Mouse (Mus musculus) mouse embryonic stem cell (cell line): ENCODE measurements at regions not wholly inside any gene's neighbourhood (a gene's known extent, or its start where the extent isn't known, plus 50 kb on each side); places are given as distances from the start of the nearest gene placed in this dataset.

Experiments
- in situ Hi-C, 2 experiments: fragments of 300-500 bp; cut with MboI; formaldehyde crosslinking; loops; 1 replicate in 1 of 2; 3 replicates in 1 of 2; pipeline ENCODE4 v1.14.3; 2019 to 2020; ENCODE audit warnings: low sequenced_read_pairs in 2 of 2, low pct_unique_long_range_greater_than_20kb in 1 of 2, mixed read lengths in 1 of 2; ENCODE audit not compliant: unreplicated experiment in 1 of 2

- in situ Hi-C loops: no loop called here
Measured at GRCm38 (mm10) chr4:152900049-152900448, 422.4 kb upstream of the Kcnab2 start.

DNA sequence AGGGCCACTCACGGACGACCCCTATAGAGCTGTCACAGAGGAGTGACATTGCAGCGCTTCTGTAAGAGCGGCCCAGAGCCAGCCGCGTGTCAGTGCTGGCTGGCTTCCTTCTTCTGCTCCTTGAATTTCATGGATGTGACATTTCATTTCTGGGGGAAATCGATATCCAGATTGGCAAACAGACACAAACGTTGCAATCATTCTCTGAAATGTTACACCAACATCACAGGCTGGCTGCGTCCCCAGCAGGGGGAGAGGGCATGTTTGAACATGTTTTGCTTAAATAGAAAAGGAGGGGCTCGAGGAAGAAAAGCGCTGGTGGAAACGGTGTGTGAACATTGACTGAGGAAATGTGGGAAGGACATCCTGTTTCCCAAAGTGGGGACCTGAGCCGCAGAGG, 417.4 kb upstream of the Kcnab2 start:
- in situ Hi-C loops: no loop called here

DNA sequence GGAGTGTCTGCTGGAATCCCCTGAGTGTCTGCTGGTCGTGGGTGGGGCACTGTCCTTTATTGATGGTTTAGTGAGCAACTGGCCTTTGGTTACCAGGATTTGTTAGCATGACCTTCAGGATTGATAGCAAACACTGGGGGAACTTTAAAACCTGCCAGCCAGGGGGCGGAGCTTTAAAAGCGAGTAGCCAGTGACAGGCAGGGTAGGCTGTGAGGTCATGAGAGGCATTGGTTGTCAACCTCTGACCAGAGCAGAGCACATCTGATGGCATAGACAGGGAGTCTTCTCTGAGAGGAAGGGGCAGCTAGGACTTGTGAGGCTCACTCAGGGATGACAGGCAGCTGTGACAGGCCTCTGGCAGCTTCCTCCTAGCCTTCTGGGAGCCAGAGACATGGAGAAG, 415.3 kb upstream of the Kcnab2 start:
- in situ Hi-C loops: no loop called here

DNA sequence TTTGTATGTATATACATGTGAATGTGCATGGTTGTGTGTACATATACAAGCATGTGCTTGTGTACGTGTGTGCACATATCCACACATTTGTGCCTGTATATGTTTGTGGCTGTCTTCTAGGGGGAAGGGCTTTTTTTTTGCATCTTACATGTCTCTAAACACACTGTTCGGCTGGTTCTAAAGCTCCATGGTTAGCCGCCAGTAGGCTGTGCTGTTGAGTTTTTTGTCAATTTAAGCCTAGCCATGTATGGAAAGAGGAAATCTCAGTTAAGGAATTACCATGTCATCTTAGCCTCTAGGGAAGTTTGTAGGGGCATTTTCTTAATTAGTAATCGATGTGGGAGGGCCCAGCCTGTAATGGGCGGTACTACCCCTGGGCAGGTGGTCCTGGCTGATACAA, 411.5 kb upstream of the Kcnab2 start:
- in situ Hi-C loops: no loop called here

DNA sequence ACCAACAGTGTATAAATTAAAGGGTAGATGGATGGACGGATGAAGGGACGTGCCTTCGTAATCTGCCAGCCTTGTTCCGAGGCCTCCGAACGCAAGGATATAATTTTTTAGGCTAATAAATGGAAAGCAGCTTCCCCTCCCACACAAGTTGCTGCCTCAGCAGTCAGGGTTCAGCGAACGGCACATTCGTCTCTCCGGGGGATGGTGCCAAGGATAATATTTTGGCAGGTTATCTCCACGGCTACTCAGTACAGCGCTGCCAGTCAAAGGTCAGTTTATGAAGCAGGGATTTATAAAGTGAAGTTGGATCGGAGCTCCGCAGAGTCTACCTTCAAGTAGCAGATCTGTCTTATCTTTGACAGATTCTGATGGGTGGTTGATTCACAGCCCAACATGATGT, 410.6 kb upstream of the Kcnab2 start:
- in situ Hi-C loops: no loop called here

DNA sequence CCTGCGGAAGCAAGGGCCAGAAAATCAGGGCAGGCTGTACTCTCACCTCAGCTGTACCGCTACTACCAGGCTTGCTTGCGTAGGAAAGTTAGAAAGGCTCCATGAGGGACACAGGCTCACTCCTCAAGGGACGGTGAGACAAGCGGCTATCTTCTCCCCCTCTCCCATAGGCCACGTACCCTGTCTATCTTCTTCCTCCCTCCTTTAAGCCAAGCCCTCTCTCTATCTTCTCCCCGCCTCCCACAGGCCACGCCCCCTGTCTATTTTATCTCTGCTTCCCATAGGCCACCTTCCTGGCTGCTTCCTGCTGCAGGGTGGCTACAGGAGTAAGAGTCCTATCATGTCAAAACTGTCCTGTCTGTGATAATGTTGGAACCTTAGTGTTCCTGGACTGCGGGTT, 409.1 kb upstream of the Kcnab2 start:
- in situ Hi-C loops: no loop called here

DNA sequence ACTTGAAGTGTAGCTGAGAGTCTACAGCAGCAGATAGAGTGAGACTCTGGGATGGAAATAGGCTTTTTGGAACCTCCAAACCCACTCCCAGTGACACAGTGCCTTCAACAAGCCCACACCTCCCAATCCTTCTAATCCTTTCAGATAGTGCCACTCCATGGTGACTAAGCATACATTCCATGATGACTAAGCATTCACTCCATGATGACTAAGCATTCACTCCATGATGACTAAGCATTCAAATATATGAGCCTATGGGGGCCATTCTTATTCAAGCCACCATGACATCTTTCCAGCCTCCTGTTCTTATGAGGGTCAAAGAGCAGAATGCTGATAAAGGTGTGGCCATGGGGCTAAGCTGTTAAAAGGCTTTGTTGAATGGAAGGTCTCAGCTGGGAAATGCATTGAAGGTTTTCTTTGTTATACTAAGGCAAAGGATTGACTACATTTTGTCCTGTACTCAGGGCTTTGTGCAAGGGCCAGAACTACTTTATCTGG, 403.8 kb upstream of the Kcnab2 start:
- in situ Hi-C loops: no loop called here

GRCm38 (mm10) chr4:152880368-152880767, 402.7 kb upstream of the Kcnab2 start:
- in situ Hi-C loops: no loop called here

DNA sequence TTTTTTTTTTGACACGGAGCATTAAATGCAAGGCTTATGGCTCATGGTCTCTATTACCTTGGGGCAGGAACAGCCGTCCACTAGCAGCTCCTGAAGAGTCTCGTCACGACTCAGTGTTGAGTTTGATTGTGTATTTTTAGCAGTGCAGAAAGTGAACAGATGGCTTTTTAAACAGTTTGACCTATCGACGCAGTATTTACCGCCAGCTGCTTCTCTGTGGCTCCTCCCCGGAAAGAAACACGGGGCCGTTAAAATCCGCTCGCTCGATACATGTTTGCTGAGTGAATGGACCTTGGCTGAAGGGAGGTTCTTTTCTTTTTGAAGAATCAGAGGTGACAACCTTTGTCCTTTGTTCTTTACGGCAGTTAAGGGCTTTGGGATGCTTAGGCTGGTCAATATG, 401.3 kb upstream of the Kcnab2 start:
- in situ Hi-C loops: no loop called here

DNA sequence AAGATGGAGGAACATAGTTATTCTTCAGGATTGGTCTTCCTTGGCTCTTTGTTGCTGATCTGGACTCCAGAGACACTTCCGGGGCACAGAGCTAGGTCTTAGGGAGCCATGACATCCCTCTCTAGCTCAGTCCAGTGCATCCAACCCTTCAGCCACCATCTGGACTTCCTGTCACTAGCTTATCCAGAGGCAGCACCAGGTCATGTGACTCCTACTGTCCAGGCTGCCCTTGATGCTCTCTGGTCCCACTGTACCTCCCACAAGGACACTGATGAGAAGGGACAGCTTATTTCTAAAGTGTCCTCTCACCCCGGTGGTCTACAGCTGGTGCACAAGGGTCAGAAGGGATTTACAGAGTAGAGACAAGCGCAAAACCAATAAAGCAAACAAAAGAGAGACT, 400.7 kb upstream of the Kcnab2 start:
- in situ Hi-C loops: no loop called here

GRCm38 (mm10) chr4:152870046-152870445, 392.4 kb upstream of the Kcnab2 start:
- in situ Hi-C loops: no loop called here

GRCm38 (mm10) chr4:152865894-152866293, 388.2 kb upstream of the Kcnab2 start:
- in situ Hi-C loops: no loop called here

GRCm38 (mm10) chr4:152862818-152863614, 385.3 kb upstream of the Kcnab2 start:
- in situ Hi-C loops: no loop called here

DNA sequence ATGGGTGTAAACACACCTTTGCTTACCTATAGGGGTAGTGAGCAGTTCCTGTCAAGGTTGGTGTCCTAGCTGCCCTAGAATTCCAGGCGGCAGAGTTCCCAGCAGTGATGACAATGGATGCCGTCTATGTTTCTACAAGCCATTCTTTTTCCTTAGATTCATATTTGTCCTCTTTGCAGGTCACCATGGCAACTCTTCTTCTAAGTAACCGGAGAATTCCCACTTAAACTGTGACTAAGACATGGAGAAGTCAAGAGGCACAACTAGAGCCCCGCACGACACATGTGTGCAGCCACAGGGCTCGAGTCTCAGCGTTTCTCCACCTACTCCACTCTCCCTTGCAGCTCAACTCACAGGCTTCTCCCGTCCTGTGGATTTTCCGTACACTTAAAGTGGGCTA, 381.5 kb upstream of the Kcnab2 start:
- in situ Hi-C loops: no loop called here

DNA sequence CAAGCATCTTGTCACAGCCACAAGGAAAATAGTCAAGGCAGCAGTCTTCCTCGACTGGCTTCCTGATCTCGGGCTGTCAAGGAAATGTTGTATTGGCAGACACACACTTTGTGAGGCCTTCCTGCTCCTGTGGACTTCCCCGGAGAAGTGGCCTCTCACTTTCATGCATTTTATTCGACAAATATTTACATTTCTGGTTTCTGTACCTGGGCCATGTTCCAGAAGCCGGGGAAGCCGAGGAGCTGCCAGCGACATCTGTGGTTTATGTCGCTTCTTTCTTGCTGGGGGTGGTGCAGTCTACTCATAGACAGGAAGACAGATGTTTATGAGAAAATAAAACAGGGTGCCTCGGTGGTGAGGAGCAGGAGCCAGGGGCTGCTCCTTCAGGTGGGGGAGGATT, 372.5 kb upstream of the Kcnab2 start:
- in situ Hi-C loops: no loop called here

GRCm38 (mm10) chr4:152836080-152836479, 358.4 kb upstream of the Kcnab2 start:
- in situ Hi-C loops: no loop called here

GRCm38 (mm10) chr4:152834421-152835110, 356.9 kb upstream of the Kcnab2 start:
- in situ Hi-C loops: no loop called here

- in situ Hi-C loops: no loop called here
Measured at GRCm38 (mm10) chr4:152833411-152834310, 356.0 kb upstream of the Kcnab2 start.

DNA sequence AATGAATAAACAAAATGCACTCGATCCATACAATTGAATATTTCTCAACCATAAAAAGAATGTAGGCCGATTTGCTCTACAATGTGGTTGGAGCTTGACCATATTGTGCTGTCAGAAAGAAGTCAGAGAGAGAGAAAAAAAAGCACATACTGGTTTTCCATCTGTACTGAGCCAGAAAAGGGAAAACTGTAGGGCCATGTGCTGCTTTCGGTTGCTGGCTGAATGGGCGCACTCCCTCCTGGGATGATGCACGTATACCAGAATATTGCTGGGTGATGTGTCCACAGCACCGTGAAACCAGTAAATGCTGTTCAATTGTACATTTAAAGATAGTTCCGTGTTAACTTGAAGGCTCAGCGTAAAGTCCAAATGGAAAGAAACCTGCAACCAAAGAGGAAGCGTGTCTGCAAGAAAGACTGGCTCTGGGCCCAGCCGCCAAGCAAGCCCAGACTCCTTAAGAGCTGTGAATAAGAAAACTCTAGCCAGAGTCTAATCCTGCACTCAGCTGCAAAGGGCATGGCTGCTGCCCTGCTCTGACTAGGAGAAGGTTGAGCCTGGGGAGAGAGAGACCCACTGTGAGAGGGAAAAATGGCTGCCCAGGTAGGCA, 355.2 kb upstream of the Kcnab2 start:
- in situ Hi-C loops: no loop called here
